Mouse (Mus musculus): ENCODE measurements around the gene Slc2a9.
A peak's percentile ranks its signal among the peaks of the same experiment; 100 is the strongest.

The Slc2a9 gene

GRCm38 (mm10) chr5:38502992-38503391 is at the start of gene Slc2a9:
Gene Slc2a9, minus strand, starts transcription at chr5:38503143.
- DNase-seq (ENCODE audit: low spot score), result no peak

- no peak for DNase-seq (ENCODE audit: low spot score)
Measured at GRCm38 (mm10) chr5:38552615-38553014, 49.7 kb upstream of the Slc2a9 start.

- DNase-seq (ENCODE audit: low spot score), result no peak
Measured at GRCm38 (mm10) chr5:38550221-38550768, 47.4 kb upstream of the Slc2a9 start.

GRCm38 (mm10) chr5:38549461-38549909 is 46.5 kb upstream of the Slc2a9 start:
- no peak for DNase-seq (ENCODE audit: low spot score)

- DNase-seq (ENCODE audit: low spot score), result no peak
Measured at GRCm38 (mm10) chr5:38547375-38547774, 44.4 kb upstream of the Slc2a9 start.

GRCm38 (mm10) chr5:38544423-38545415 is 41.8 kb upstream of the Slc2a9 start:
- DNase-seq (ENCODE audit: low spot score), result no peak

GRCm38 (mm10) chr5:38543496-38544217 is 40.7 kb upstream of the Slc2a9 start:
- no peak for DNase-seq (ENCODE audit: low spot score)

- no peak for DNase-seq (ENCODE audit: low spot score)
Measured at GRCm38 (mm10) chr5:38541728-38542127, 38.8 kb upstream of the Slc2a9 start.

- DNase-seq (ENCODE audit: low spot score), result no peak
Measured at GRCm38 (mm10) chr5:38540898-38541297, 38.0 kb upstream of the Slc2a9 start.

GRCm38 (mm10) chr5:38538508-38538907 is 35.6 kb upstream of the Slc2a9 start:
- no peak for DNase-seq (ENCODE audit: low spot score)

GRCm38 (mm10) chr5:38537845-38538244 is 34.9 kb upstream of the Slc2a9 start:
- no peak for DNase-seq (ENCODE audit: low spot score)

GRCm38 (mm10) chr5:38536822-38537221 is 33.9 kb upstream of the Slc2a9 start:
- no peak for DNase-seq (ENCODE audit: low spot score)

- DNase-seq (ENCODE audit: low spot score), result no peak
Measured at GRCm38 (mm10) chr5:38532084-38532483, 29.1 kb upstream of the Slc2a9 start.

GRCm38 (mm10) chr5:38529724-38530428 is 26.9 kb upstream of the Slc2a9 start:
- no peak for DNase-seq (ENCODE audit: low spot score)

GRCm38 (mm10) chr5:38522977-38523376 is 20.0 kb upstream of the Slc2a9 start:
- DNase-seq (ENCODE audit: low spot score), result no peak

- DNase-seq (ENCODE audit: low spot score), result no peak
Measured at GRCm38 (mm10) chr5:38520838-38521237, 17.9 kb upstream of the Slc2a9 start.

- peak; percentile 35 for DNase-seq (ENCODE audit: low spot score)
Measured at GRCm38 (mm10) chr5:38516267-38516666, 13.3 kb upstream of the Slc2a9 start.

- DNase-seq (ENCODE audit: low spot score), result no peak
Measured at GRCm38 (mm10) chr5:38512991-38513390, 10.0 kb upstream of the Slc2a9 start.

- DNase-seq (ENCODE audit: low spot score), result peak; percentile 77
Measured at GRCm38 (mm10) chr5:38509568-38509967, 6.6 kb upstream of the Slc2a9 start.

- DNase-seq (ENCODE audit: low spot score), result no peak
Measured at GRCm38 (mm10) chr5:38505435-38505765, 2.5 kb upstream of the Slc2a9 start.

- no peak for DNase-seq (ENCODE audit: low spot score)
Measured at GRCm38 (mm10) chr5:38504747-38505434, 1.9 kb upstream of the Slc2a9 start.
